Mouse (Mus musculus) myocyte (in vitro differentiated cells): ENCODE data around the gene Depdc1a.

Experiments used
- E2F4 ChIP-seq: IDR thresholded peaks from one replicate; pipeline ENCODE4 v1.6.1; 2011; ENCODE audit warnings: mild to moderate bottlenecking, control low read depth, moderate library complexity; ENCODE audit not compliant: insufficient read depth
- MYOG ChIP-seq, 3 experiments: IDR thresholded peaks; one replicate each; pipeline ENCODE4 v1.6.1; 2011; ENCODE audit warnings: control low read depth in 2 of 3, low read depth in 2 of 3, mild to moderate bottlenecking in 2 of 3; ENCODE audit not compliant: insufficient read length in 2 of 3, control insufficient read depth in 1 of 3, insufficient read depth in 1 of 3
- POLR2A ChIP-seq: IDR thresholded peaks from one replicate; pipeline ENCODE4 v1.6.1; 2011; ENCODE audit warnings: low read depth, mild to moderate bottlenecking, control low read depth, moderate library complexity; ENCODE audit not compliant: insufficient read length
- POLR2AphosphoS2 ChIP-seq: IDR thresholded peaks from one replicate; pipeline ENCODE4 v1.6.1; 2011; ENCODE audit warnings: low read depth, control low read depth; ENCODE audit not compliant: insufficient read length
- TCF12 ChIP-seq: IDR thresholded peaks from one replicate; pipeline ENCODE4 v1.6.1; 2011; ENCODE audit warnings: mild to moderate bottlenecking, control low read depth; ENCODE audit not compliant: poor library complexity, insufficient read depth, severe bottlenecking

- TF ChIP-seq POLR2A (no peak), TCF12 (no peak), POLR2AphosphoS2 (no peak), MYOG (IDR thresholded peaks at IDR 0.05; ENCODE audit: control insufficient read depth in 1 of 3, insufficient read depth in 1 of 3, insufficient read length in 2 of 3, low read depth in 2 of 3) (no peak), E2F4 (no peak)
Observed at GRCm38 (mm10) chr3:159475465-159475864, 19.8 kb upstream of the Depdc1a start.
